Mouse (Mus musculus) hindbrain, embryonic 15.5 days (tissue): ENCODE data around the gene Fbxo9. TPM values are rescaled to one million over a fixed set of nuclear protein-coding genes. Genes with fewer than 3 reads are reported as not detected.
A peak's percentile ranks its signal among the peaks of the same experiment; 100 is the strongest.
"Not testable (repeated sequence)": the region's sequence is repeated elsewhere in the genome, so short reads cannot be mapped to it uniquely, and the experiment has no call there.

ENCODE experiments used
- ATAC-seq: fragments of 200-750 bp; cut with Nextera tagmentation; 2 replicates; pipeline ENCODE4 v1.8.0; 2017; ENCODE audit warnings: low read depth, moderate number of reproducible peaks, moderate TSS enrichment; ENCODE audit not compliant: low FRiP score
- H3K27ac ChIP-seq: fragments of 300-500 bp; sonication (generic); replicated peaks from 2 replicates; pipeline ENCODE4 v1.5.1; 2015; ENCODE audit warnings: mild to moderate bottlenecking, inconsistent platforms
- H3K27me3 ChIP-seq: fragments of 300-500 bp; sonication (generic); 2 replicates; pipeline ENCODE4 v1.6.1; 2015; ENCODE audit warnings: control low read depth, inconsistent platforms
- H3K36me3 ChIP-seq: fragments of 300-500 bp; sonication (generic); 2 replicates; pipeline ENCODE4 v1.6.1; 2015; ENCODE audit warnings: control low read depth, inconsistent platforms
- H3K4me1 ChIP-seq: fragments of 300-500 bp; sonication (generic); replicated peaks from 2 replicates; pipeline ENCODE4 v1.6.1; 2015; ENCODE audit warnings: control low read depth, inconsistent platforms
- H3K4me2 ChIP-seq: fragments of 300-500 bp; sonication (generic); 2 replicates; pipeline ENCODE4 v1.6.1; 2015; ENCODE audit warnings: moderate library complexity, mild to moderate bottlenecking, inconsistent platforms
- H3K4me3 ChIP-seq: fragments of 300-500 bp; sonication (generic); 2 replicates; pipeline ENCODE4 v1.5.1; 2015; ENCODE audit warnings: mild to moderate bottlenecking, inconsistent platforms
- H3K9ac ChIP-seq: fragments of 300-500 bp; sonication (generic); 2 replicates; pipeline ENCODE4 v1.6.1; 2015; ENCODE audit warnings: inconsistent platforms
- H3K9me3 ChIP-seq: fragments of 300-500 bp; sonication (generic); 2 replicates; pipeline ENCODE4 v1.6.1; 2016; ENCODE audit warnings: control low read depth, inconsistent platforms
- WGBS: fragments of 180-500 bp; shearing (Covaris S2); methylation state at CpG from one replicate; pipeline ENCODE4 v1.1.7; 2015; 5-methylcytosine and 5-hydroxymethylcytosine counted together
- polyA plus RNA-seq: library from polyadenylated mRNA; unstranded; fragments of >200 nt; fragmentation: Nextera tagmentation; extraction: Ambion mirVana; gene quantifications from 2 replicates; pipeline ENCODE4 v1.2.1, GENCODE M21; 2015

Fbxo9 gene
- polyA plus RNA-seq, 1 experiment from 2014 or later, result 83.5 TPM

- peaks cover 46% of the 10 kb centered on the region for H3K36me3 ChIP-seq
Measured at GRCm38 (mm10) chr9:78087751-78088150, 21.1 kb downstream of the Fbxo9 start.

GRCm38 (mm10) chr9:78085722-78086287, 23.1 kb downstream of the Fbxo9 start:
- 88% methylated on average over 14 of the region's 14 CpGs for WGBS
- no peak overlapping the region for H3K27ac ChIP-seq
- H3K36me3 ChIP-seq, result peaks cover 52% of the 10 kb centered on the region
- no peak overlapping the region for H3K4me3 ChIP-seq
- ATAC-seq, result no peak
- no peak overlapping the region for H3K4me2 ChIP-seq
- no peaks in the 10 kb centered on the region for H3K4me1 ChIP-seq
- H3K9me3 ChIP-seq, result no peaks in the 10 kb centered on the region
- no peak overlapping the region for H3K9ac ChIP-seq
- H3K27me3 ChIP-seq, result no peaks in the 10 kb centered on the region

More at GRCm38 (mm10) chr9:78087751-78088150, 21.1 kb downstream of the Fbxo9 start:
- H3K27ac ChIP-seq, result no peak overlapping the region
- no peaks in the 10 kb centered on the region for H3K4me1 ChIP-seq
- no peaks in the 10 kb centered on the region for H3K9me3 ChIP-seq
- ATAC-seq, result no peak
- no peak overlapping the region for H3K4me3 ChIP-seq
- 89% methylated on average over 9 of the region's 9 CpGs for WGBS
- no peaks in the 10 kb centered on the region for H3K27me3 ChIP-seq
- H3K9ac ChIP-seq, result no peak overlapping the region
- H3K4me2 ChIP-seq, result no peak overlapping the region

GRCm38 (mm10) chr9:78084341-78084740, 24.5 kb downstream of the Fbxo9 start:
- H3K9ac ChIP-seq, result no peak overlapping the region
- H3K4me3 ChIP-seq, result no peak overlapping the region
- no peak for ATAC-seq
- H3K36me3 ChIP-seq, result peaks cover 54% of the 10 kb centered on the region
- no peaks in the 10 kb centered on the region for H3K4me1 ChIP-seq
- WGBS, result 95% methylated on average over 4 of the region's 4 CpGs
- no peaks in the 10 kb centered on the region for H3K9me3 ChIP-seq
- H3K4me2 ChIP-seq, result no peak overlapping the region
- no peak overlapping the region for H3K27ac ChIP-seq
- no peaks in the 10 kb centered on the region for H3K27me3 ChIP-seq

GRCm38 (mm10) chr9:78081835-78082234, 27.0 kb downstream of the Fbxo9 start:
- no peak overlapping the region for H3K4me3 ChIP-seq
- no peak overlapping the region for H3K27ac ChIP-seq
- H3K9me3 ChIP-seq, result no peaks in the 10 kb centered on the region
- ATAC-seq, result no peak
- H3K9ac ChIP-seq, result no peak overlapping the region
- WGBS, result 61% methylated on average over 7 of the region's 7 CpGs
- no peaks in the 10 kb centered on the region for H3K27me3 ChIP-seq
- H3K36me3 ChIP-seq, result peaks cover 53% of the 10 kb centered on the region
- no peak overlapping the region for H3K4me2 ChIP-seq
- H3K4me1 ChIP-seq, result no peaks in the 10 kb centered on the region

- Histone ChIP-seq H3K27me3 (no peaks in the 10 kb centered on the region), H3K36me3 (peaks cover 20% of the 10 kb centered on the region), H3K4me3 (no peak overlapping the region), H3K9me3 (no peaks in the 10 kb centered on the region), H3K27ac (no peak overlapping the region), H3K4me1 (no peaks in the 10 kb centered on the region), H3K9ac (no peak overlapping the region), H3K4me2 (no peak overlapping the region)
- WGBS, result 33% methylated on average over 2 of the region's 2 CpGs
- peak; percentile 51; the same call in 1 of the 2 replicates for ATAC-seq
Measured at GRCm38 (mm10) chr9:78078240-78078639, 30.6 kb downstream of the Fbxo9 start.

- Histone ChIP-seq H3K4me2 (no peak overlapping the region), H3K9me3 (no peaks in the 10 kb centered on the region), H3K9ac (no peak overlapping the region), H3K4me3 (no peak overlapping the region), H3K36me3 (peaks cover 3% of the 10 kb centered on the region; the same call in 1 of the 2 replicates), H3K27me3 (no peaks in the 10 kb centered on the region), H3K27ac (no peak overlapping the region), H3K4me1 (no peaks in the 10 kb centered on the region)
- 91% methylated on average over 3 of the region's 3 CpGs for WGBS
- no peak for ATAC-seq
Measured at GRCm38 (mm10) chr9:78075256-78075655, 33.6 kb downstream of the Fbxo9 start.

GRCm38 (mm10) chr9:78073713-78074340, 35.0 kb downstream of the Fbxo9 start:
- WGBS, result 91% methylated on average over 13 of the region's 13 CpGs

GRCm38 (mm10) chr9:78073291-78073690, 35.6 kb downstream of the Fbxo9 start:
- not testable (repeated sequence) for H3K9me3 ChIP-seq, H3K27me3 ChIP-seq, H3K4me1 ChIP-seq, H3K4me3 ChIP-seq, H3K9ac ChIP-seq, H3K4me2 ChIP-seq, H3K36me3 ChIP-seq, H3K27ac ChIP-seq, ATAC-seq
- WGBS, result 90% methylated on average over 3 of the region's 3 CpGs

More at GRCm38 (mm10) chr9:78073713-78074340, 35.0 kb downstream of the Fbxo9 start:
- Histone ChIP-seq H3K27me3 (no peaks in the 10 kb centered on the region), H3K27ac (no peak overlapping the region), H3K36me3 (no peaks in the 10 kb centered on the region), H3K4me1 (no peaks in the 10 kb centered on the region), H3K9me3 (no peaks in the 10 kb centered on the region), H3K4me3 (no peak overlapping the region), H3K9ac (no peak overlapping the region), H3K4me2 (no peak overlapping the region)
- ATAC-seq, result no peak

- H3K27me3 ChIP-seq, result no peaks in the 10 kb centered on the region
- ATAC-seq, result no peak
- no peak overlapping the region for H3K9ac ChIP-seq
Measured at GRCm38 (mm10) chr9:78071626-78072025, 37.2 kb downstream of the Fbxo9 start.

GRCm38 (mm10) chr9:78070496-78070895, 38.4 kb downstream of the Fbxo9 start:
- ATAC-seq, result no peak
- no peak overlapping the region for H3K4me3 ChIP-seq
- H3K27ac ChIP-seq, result no peak overlapping the region
- H3K27me3 ChIP-seq, result no peaks in the 10 kb centered on the region
- no peak overlapping the region for H3K4me2 ChIP-seq
- H3K9ac ChIP-seq, result no peak overlapping the region
- 84% methylated on average over 5 of the region's 5 CpGs for WGBS
- no peaks in the 10 kb centered on the region for H3K4me1 ChIP-seq
- no peaks in the 10 kb centered on the region for H3K36me3 ChIP-seq
- H3K9me3 ChIP-seq, result no peaks in the 10 kb centered on the region

More at GRCm38 (mm10) chr9:78071626-78072025, 37.2 kb downstream of the Fbxo9 start:
- no peaks in the 10 kb centered on the region for H3K4me1 ChIP-seq
- no peak overlapping the region for H3K4me2 ChIP-seq
- H3K36me3 ChIP-seq, result no peaks in the 10 kb centered on the region
- H3K27ac ChIP-seq, result no peak overlapping the region
- WGBS, result 90% methylated on average over 4 of the region's 4 CpGs
- H3K4me3 ChIP-seq, result no peak overlapping the region
- H3K9me3 ChIP-seq, result no peaks in the 10 kb centered on the region

GRCm38 (mm10) chr9:78064121-78064520, 44.7 kb downstream of the Fbxo9 start:
- H3K9ac ChIP-seq, result no peak overlapping the region
- 76% methylated on average over 10 of the region's 10 CpGs for WGBS
- no peak overlapping the region for H3K27ac ChIP-seq
- H3K27me3 ChIP-seq, result no peaks in the 10 kb centered on the region
- H3K9me3 ChIP-seq, result no peaks in the 10 kb centered on the region
- H3K4me1 ChIP-seq, result no peaks in the 10 kb centered on the region
- no peak for ATAC-seq
- H3K4me2 ChIP-seq, result no peak overlapping the region
- no peaks in the 10 kb centered on the region for H3K36me3 ChIP-seq
- no peak overlapping the region for H3K4me3 ChIP-seq

- Histone ChIP-seq H3K4me3 (no peak overlapping the region), H3K9ac (no peak overlapping the region), H3K27ac (no peak overlapping the region), H3K36me3 (no peaks in the 10 kb centered on the region), H3K27me3 (no peaks in the 10 kb centered on the region), H3K4me1 (no peaks in the 10 kb centered on the region), H3K9me3 (no peaks in the 10 kb centered on the region), H3K4me2 (no peak overlapping the region)
- no peak for ATAC-seq
- 80% methylated on average over 9 of the region's 9 CpGs for WGBS
Measured at GRCm38 (mm10) chr9:78062392-78062791, 46.5 kb downstream of the Fbxo9 start.
